Mouse (Mus musculus) testis, adult 2 months (tissue): ENCODE measurements around the gene Kif3b.
"Not testable (repeated sequence)": the region's sequence is repeated elsewhere in the genome, so short reads cannot be mapped to it uniquely, and the experiment has no call there.

Source experiments
- CTCF ChIP-seq: fragments of 200-500 bp; IDR thresholded peaks from 2 replicates; pipeline ENCODE4 v1.5.1; 2012; ENCODE audit warnings: low read depth, mild to moderate bottlenecking, inconsistent platforms, low read length, moderate library complexity; ENCODE audit not compliant: control insufficient read depth, insufficient read depth, insufficient replicate concordance
- POLR2A ChIP-seq: fragments of 200-500 bp; IDR thresholded peaks from 2 replicates; pipeline ENCODE4 v1.6.1; 2012; ENCODE audit warnings: low read depth, mild to moderate bottlenecking, inconsistent platforms, low read length, moderate library complexity; ENCODE audit not compliant: control insufficient read depth

- TF ChIP-seq CTCF, POLR2A: not testable (repeated sequence)
These were observed 73.3 kb downstream of the Kif3b start for GRCm38 (mm10) chr2:153364531-153364930.
